Mouse (Mus musculus) ES-E14 (cell line): ENCODE results near the gene Adsl. TPM values are rescaled to one million over a fixed set of nuclear protein-coding genes. Genes with fewer than 3 reads are reported as not detected.
"Not testable (repeated sequence)": the region's sequence is repeated elsewhere in the genome, so short reads cannot be mapped to it uniquely, and the experiment has no call there.

Experiments used
- DNase-seq: peaks from one replicate; pipeline ENCODE4 v3.0.0-alpha.2; 2013; ENCODE audit warnings: low read depth, low spot score
- H3K27ac ChIP-seq: 2 replicates; pipeline ENCODE4 v1.5.1; 2012; ENCODE audit warnings: low read depth, mild to moderate bottlenecking, low read length, moderate library complexity, mixed read lengths; ENCODE audit not compliant: poor library complexity, insufficient read depth, severe bottlenecking
- H3K36me3 ChIP-seq: 2 replicates; pipeline ENCODE4 v1.6.1; 2012; ENCODE audit warnings: mild to moderate bottlenecking, low read length, moderate library complexity, mixed read lengths; ENCODE audit not compliant: control insufficient read depth, poor library complexity, insufficient read depth, severe bottlenecking
- H3K4me1 ChIP-seq, 2 experiments: fragments of 150-350 bp in 1 of 2; sonication (generic) in 1 of 2; 2 replicates each; pipeline ENCODE4 v1.6.1; 2012; ENCODE audit warnings: low read length in 2 of 2, mild to moderate bottlenecking in 1 of 2, mixed read lengths in 1 of 2; ENCODE audit not compliant: control insufficient read depth in 2 of 2, insufficient read depth in 2 of 2, poor library complexity in 1 of 2
- H3K4me3 ChIP-seq, 2 experiments: fragments of 150-350 bp in 1 of 2; sonication (generic) in 1 of 2; 2 replicates each; pipeline ENCODE4 v1.5.1; 2012; ENCODE audit warnings: low read length in 2 of 2, low read depth in 1 of 2, mild to moderate bottlenecking in 1 of 2, mixed read lengths in 1 of 2; ENCODE audit not compliant: insufficient read depth in 1 of 2, poor library complexity in 1 of 2, severe bottlenecking in 1 of 2
- H3K9ac ChIP-seq: 2 replicates; pipeline ENCODE4 v1.6.1; 2012; ENCODE audit warnings: low read depth, mild to moderate bottlenecking, low read length, mixed read lengths; ENCODE audit not compliant: poor library complexity, insufficient read depth, severe bottlenecking
- H3K9me3 ChIP-seq: fragments of 150-350 bp; sonication (generic); 2 replicates; pipeline ENCODE4 v1.6.1; 2012; ENCODE audit warnings: low read depth, mild to moderate bottlenecking, low read length; ENCODE audit not compliant: control insufficient read depth, insufficient read depth
- CHD2 ChIP-seq: IDR thresholded peaks from 2 replicates; pipeline ENCODE4 v1.6.1; 2014; ENCODE audit warnings: mild to moderate bottlenecking, low read depth, low read length, inconsistent platforms
- HCFC1 ChIP-seq: IDR thresholded peaks from 2 replicates; pipeline ENCODE4 v1.6.1; 2012; ENCODE audit warnings: low read length, inconsistent platforms, borderline replicate concordance; ENCODE audit not compliant: insufficient read depth
- MAFK ChIP-seq: IDR thresholded peaks from 2 replicates; pipeline ENCODE4 v1.6.1; 2014; ENCODE audit warnings: mild to moderate bottlenecking, low read depth, low read length, inconsistent platforms; ENCODE audit not compliant: insufficient read depth
- ZC3H11A ChIP-seq: IDR thresholded peaks from 2 replicates; pipeline ENCODE4 v1.6.1; 2012; ENCODE audit warnings: low read depth, mild to moderate bottlenecking, inconsistent platforms, low read length, borderline replicate concordance
- ZNF384 ChIP-seq: IDR thresholded peaks from 2 replicates; pipeline ENCODE4 v1.6.1; 2012; ENCODE audit warnings: low read depth, low read length, inconsistent platforms
- in situ Hi-C, 2 experiments: fragments of 600-800 bp; cut with MboI; formaldehyde crosslinking; loops; one replicate each; pipeline ENCODE4 v1.15.1; 2025; ENCODE audit warnings: low sequenced_read_pairs in 2 of 2, inconsistent platforms in 1 of 2; ENCODE audit not compliant: unreplicated experiment in 2 of 2
- total RNA-seq: library from RNA; depleted of rRNA; stranded (reverse); fragments of 300-350 nt; gene quantifications from 2 replicates; pipeline ENCODE4 v1.2.3, GENCODE M21; 2012; rRNA removed

Adsl gene
- 124 and 166 TPM in 2 replicates for total RNA-seq

- Histone ChIP-seq H3K4me3 (peak within 1 kb of the TSS; percentile 81 to 90), H3K9ac (peak within 1 kb of the TSS; percentile 89), H3K9me3 (no peaks in the 10 kb centered on the region), H3K27ac (peak within 1 kb of the TSS; percentile 80), H3K4me1 (peaks cover 0 to 6% of the 10 kb centered on the region in 2 experiments; a peak in 2 of 4 replicates), H3K36me3 (peaks cover 16% of the 10 kb centered on the region)
- DNase-seq, result peak; percentile 82
- in situ Hi-C loops, result no loop called here
- no peak for TF ChIP-seq ZNF384
- TF ChIP-seq CHD2, result no peak
- no peak for TF ChIP-seq MAFK
- no peak for TF ChIP-seq ZC3H11A
- peak; percentile 62; the same call in 1 of the 2 replicates for TF ChIP-seq HCFC1
These were observed at the start of gene Adsl for GRCm38 (mm10) chr15:80948145-80949135. TSS of gene Adsl (plus strand) at chr15:80948490.

GRCm38 (mm10) chr15:80899806-80900205 is 48.5 kb upstream of the Adsl start:
- H3K4me3 ChIP-seq, result no peak overlapping the region
- no peaks in the 10 kb centered on the region for H3K9me3 ChIP-seq
- in situ Hi-C loops, result no loop called here
- H3K4me1 ChIP-seq, result peaks cover 3 to 5% of the 10 kb centered on the region in 2 experiments; a peak in 2 of 4 replicates
- H3K9ac ChIP-seq, result no peak overlapping the region
- DNase-seq, result no peak
- H3K36me3 ChIP-seq, result peaks cover 14% of the 10 kb centered on the region
- no peak overlapping the region for H3K27ac ChIP-seq
- no peak for TF ChIP-seq HCFC1
- no peak for TF ChIP-seq ZNF384
- TF ChIP-seq ZC3H11A, result no peak
- TF ChIP-seq MAFK, result no peak
- no peak for TF ChIP-seq CHD2

GRCm38 (mm10) chr15:80901806-80902513 is 46.3 kb upstream of the Adsl start:
- in situ Hi-C loops, result no loop called here
- no peak overlapping the region for H3K4me3 ChIP-seq
- peaks cover under 1 to 5% of the 10 kb centered on the region in 2 experiments; a peak in 1 of 4 replicates for H3K4me1 ChIP-seq
- H3K9ac ChIP-seq, result no peak overlapping the region
- H3K9me3 ChIP-seq, result no peaks in the 10 kb centered on the region
- no peak for TF ChIP-seq MAFK
- no peak for TF ChIP-seq ZNF384
- no peak for TF ChIP-seq CHD2
- TF ChIP-seq ZC3H11A, result no peak
- no peak for TF ChIP-seq HCFC1
- H3K27ac ChIP-seq, result no peak overlapping the region
- peaks cover 6% of the 10 kb centered on the region; the same call in 1 of the 2 replicates for H3K36me3 ChIP-seq
- no peak for DNase-seq

DNA sequence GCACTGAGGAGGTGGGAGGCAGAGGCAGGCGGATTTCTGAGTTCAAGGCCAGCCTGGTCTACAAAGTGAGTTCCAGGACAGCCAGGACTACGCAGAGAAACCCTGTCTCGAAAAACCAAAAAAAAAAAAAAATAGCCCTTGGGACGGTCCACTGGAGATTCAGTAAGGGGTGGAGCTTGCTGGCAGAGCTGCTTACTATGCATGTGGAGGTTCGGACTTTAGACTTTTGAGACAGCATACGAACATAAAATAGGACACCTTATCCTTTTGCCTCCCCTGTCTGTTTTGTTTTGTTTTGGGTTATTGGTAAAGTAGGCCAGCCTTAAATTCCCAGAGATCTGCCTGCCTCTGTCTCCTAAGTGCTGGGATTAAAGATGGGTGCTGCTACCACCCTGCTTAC is 43.5 kb upstream of the Adsl start:
- H3K27ac ChIP-seq, DNase-seq, H3K4me3 ChIP-seq, H3K36me3 ChIP-seq, in situ Hi-C loops, H3K9me3 ChIP-seq, H3K9ac ChIP-seq, H3K4me1 ChIP-seq: not testable (repeated sequence)
